Mouse (Mus musculus) kidney, adult 2 months (tissue): ENCODE data around the gene Gal3st4. TPM values are rescaled to one million over a fixed set of nuclear protein-coding genes. Genes with fewer than 3 reads are reported as not detected.

Experiments used
- DNase-seq: peaks from one replicate; pipeline ENCODE4 v3.0.0; 2021
- H3K27ac ChIP-seq: fragments of 200-500 bp; 2 replicates; pipeline ENCODE4 v1.5.1; 2012; ENCODE audit warnings: low read depth, low read length, control low read depth, inconsistent platforms; ENCODE audit not compliant: insufficient read depth
- H3K27me3 ChIP-seq: fragments of 200-500 bp; replicated peaks from 2 replicates; pipeline ENCODE4 v1.6.1; 2012; ENCODE audit warnings: mild to moderate bottlenecking, moderate library complexity, low read length, inconsistent platforms; ENCODE audit not compliant: control insufficient read depth, insufficient read depth
- H3K36me3 ChIP-seq: fragments of 200-500 bp; 2 replicates; pipeline ENCODE4 v1.6.1; 2012; ENCODE audit warnings: mild to moderate bottlenecking, moderate library complexity, low read length, inconsistent platforms; ENCODE audit not compliant: control insufficient read depth, insufficient read depth
- H3K4me1 ChIP-seq: fragments of 200-500 bp; 2 replicates; pipeline ENCODE4 v1.6.1; 2011; ENCODE audit warnings: low read length; ENCODE audit not compliant: control insufficient read depth, insufficient read depth
- H3K4me3 ChIP-seq: fragments of 200-500 bp; 2 replicates; pipeline ENCODE4 v1.5.1; 2011; ENCODE audit warnings: mild to moderate bottlenecking, low read depth, low read length, control low read depth; ENCODE audit not compliant: insufficient read depth
- CTCF ChIP-seq: fragments of 200-500 bp; conservative IDR thresholded peaks from 2 replicates; pipeline ENCODE4 v1.5.1; 2011; ENCODE audit warnings: low read depth, mild to moderate bottlenecking, control low read depth, low read length, moderate library complexity, mixed read lengths; ENCODE audit not compliant: insufficient read depth, insufficient read length
- POLR2A ChIP-seq: fragments of 200-500 bp; IDR thresholded peaks from one replicate; pipeline ENCODE4 v1.6.1; 2011; ENCODE audit warnings: low read depth, low read length, control low read depth
- WGBS: fragments of 180-500 bp; shearing (Covaris S2); methylation state at CpG from one replicate; pipeline ENCODE4 v1.1.7; 2018; 5-methylcytosine and 5-hydroxymethylcytosine counted together
- polyA plus RNA-seq: library from polyadenylated mRNA; depleted of rRNA; stranded (reverse); fragments of >200 nt; gene quantifications from 2 replicates; pipeline ENCODE4 v1.2.3, GENCODE M21; 2012; rRNA removed

Gal3st4 gene
- 0.13 and 0.19 TPM in 2 replicates for polyA plus RNA-seq

- WGBS, result 6% methylated on average over 12 of the region's 12 CpGs
- H3K36me3 ChIP-seq, result no peaks in the 10 kb centered on the region
- TF ChIP-seq CTCF (no peak), POLR2A (no peak)
- no peaks in the 10 kb centered on the region for H3K27me3 ChIP-seq
- H3K4me1 ChIP-seq, result no peaks in the 10 kb centered on the region
- no peak within 1 kb of the TSS for H3K27ac ChIP-seq
- DNase-seq, result no peak
- H3K4me3 ChIP-seq, result no peak within 1 kb of the TSS
Measured at GRCm38 (mm10) chr5:138272409-138272923, at the start of gene Gal3st4. Gene Gal3st4, minus strand, starts transcription at chr5:138272840.

GRCm38 (mm10) chr5:138312795-138313194 lies 40.2 kb upstream of the Gal3st4 start:
- 89% methylated on average over 3 of the region's 3 CpGs for WGBS
- H3K27ac ChIP-seq, result no peak overlapping the region
- no peaks in the 10 kb centered on the region for H3K4me1 ChIP-seq
- no peak overlapping the region for H3K4me3 ChIP-seq
- no peak for DNase-seq
- H3K27me3 ChIP-seq, result no peaks in the 10 kb centered on the region
- TF ChIP-seq POLR2A (no peak), CTCF (no peak)
- H3K36me3 ChIP-seq, result no peaks in the 10 kb centered on the region

- no peaks in the 10 kb centered on the region for H3K36me3 ChIP-seq
- no peaks in the 10 kb centered on the region for H3K4me1 ChIP-seq
- no peak for TF ChIP-seq CTCF
- no peak for TF ChIP-seq POLR2A
- WGBS, result 84% methylated on average over 2 of the region's 2 CpGs
- no peak for DNase-seq
- H3K27ac ChIP-seq, result no peak overlapping the region
- H3K27me3 ChIP-seq, result no peaks in the 10 kb centered on the region
- no peak overlapping the region for H3K4me3 ChIP-seq
Measured at GRCm38 (mm10) chr5:138299613-138300012, 27.0 kb upstream of the Gal3st4 start.

GRCm38 (mm10) chr5:138294158-138294557 lies 21.5 kb upstream of the Gal3st4 start:
- TF ChIP-seq POLR2A, result no peak
- TF ChIP-seq CTCF, result no peak
- no peak overlapping the region for H3K4me3 ChIP-seq
- DNase-seq, result no peak
- H3K27ac ChIP-seq, result no peak overlapping the region
- H3K27me3 ChIP-seq, result no peaks in the 10 kb centered on the region
- H3K4me1 ChIP-seq, result no peaks in the 10 kb centered on the region
- no peaks in the 10 kb centered on the region for H3K36me3 ChIP-seq

- H3K27ac ChIP-seq, result no peak overlapping the region
- 59% methylated on average over 1 of the region's 1 CpGs for WGBS
- H3K4me1 ChIP-seq, result no peaks in the 10 kb centered on the region
- no peaks in the 10 kb centered on the region for H3K27me3 ChIP-seq
- no peaks in the 10 kb centered on the region for H3K36me3 ChIP-seq
- no peak overlapping the region for H3K4me3 ChIP-seq
- TF ChIP-seq POLR2A, result no peak
- no peak for TF ChIP-seq CTCF
- no peak for DNase-seq
Measured at GRCm38 (mm10) chr5:138291638-138292037, 19.0 kb upstream of the Gal3st4 start.

GRCm38 (mm10) chr5:138287861-138288260 lies 15.2 kb upstream of the Gal3st4 start:
- Histone ChIP-seq H3K27me3 (no peaks in the 10 kb centered on the region; the same call in 1 of the 2 replicates), H3K4me3 (no peak overlapping the region), H3K4me1 (no peaks in the 10 kb centered on the region), H3K36me3 (no peaks in the 10 kb centered on the region), H3K27ac (no peak overlapping the region)
- TF ChIP-seq POLR2A (no peak), CTCF (no peak)
- DNase-seq, result no peak
- WGBS, result 81% methylated on average over 3 of the region's 3 CpGs

- no peak for DNase-seq
- Histone ChIP-seq H3K4me1 (no peaks in the 10 kb centered on the region), H3K27ac (no peak overlapping the region), H3K27me3 (no peaks in the 10 kb centered on the region; the same call in 1 of the 2 replicates), H3K4me3 (no peak overlapping the region), H3K36me3 (no peaks in the 10 kb centered on the region)
- WGBS, result 82% methylated on average over 1 of the region's 1 CpGs
- TF ChIP-seq POLR2A (no peak), CTCF (no peak)
Measured at GRCm38 (mm10) chr5:138283540-138283939, 10.9 kb upstream of the Gal3st4 start.
